Mouse (Mus musculus) ES-Bruce4 (cell line): ENCODE measurements at regions not wholly inside any gene's neighbourhood (a gene's known extent, or its start where the extent isn't known, plus 50 kb on each side); places are given as distances from the start of the nearest gene placed in this dataset.

Experiments used
- CTCF ChIP-seq: IDR thresholded peaks from one replicate; pipeline ENCODE4 v1.8.1; 2011; ENCODE audit warnings: low read depth, low read length
- EP300 ChIP-seq: IDR thresholded peaks from 2 replicates; pipeline ENCODE4 v1.6.1; 2011; ENCODE audit warnings: low read depth, low read length; ENCODE audit not compliant: insufficient read depth
- POLR2A ChIP-seq: IDR thresholded peaks from one replicate; pipeline ENCODE4 v1.8.1; 2011; ENCODE audit warnings: low read length; ENCODE audit not compliant: insufficient read depth

DNA sequence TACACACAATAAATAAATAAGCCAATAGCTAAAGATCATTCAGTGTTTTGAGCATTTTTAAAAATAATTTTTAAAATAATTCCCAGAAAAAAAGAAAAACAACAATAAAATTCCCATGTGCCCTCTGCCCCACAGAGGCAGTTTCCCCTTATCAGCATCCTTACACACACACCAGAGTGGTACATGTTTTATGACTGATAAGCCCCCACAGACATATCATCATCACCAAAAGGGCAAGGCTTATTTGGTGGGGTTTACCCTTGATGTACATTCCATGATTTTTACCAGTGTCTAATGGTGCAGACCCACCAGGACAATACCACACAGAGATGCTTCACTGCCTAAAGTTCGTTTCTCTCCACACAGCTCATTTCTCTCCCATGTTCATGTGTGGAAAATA is 80.8 kb upstream of the Gm47985 start:
- TF ChIP-seq CTCF (no peak), POLR2A (no peak), EP300 (no peak)
